Mouse (Mus musculus): ENCODE measurements around the gene Alpi.

DNA sequence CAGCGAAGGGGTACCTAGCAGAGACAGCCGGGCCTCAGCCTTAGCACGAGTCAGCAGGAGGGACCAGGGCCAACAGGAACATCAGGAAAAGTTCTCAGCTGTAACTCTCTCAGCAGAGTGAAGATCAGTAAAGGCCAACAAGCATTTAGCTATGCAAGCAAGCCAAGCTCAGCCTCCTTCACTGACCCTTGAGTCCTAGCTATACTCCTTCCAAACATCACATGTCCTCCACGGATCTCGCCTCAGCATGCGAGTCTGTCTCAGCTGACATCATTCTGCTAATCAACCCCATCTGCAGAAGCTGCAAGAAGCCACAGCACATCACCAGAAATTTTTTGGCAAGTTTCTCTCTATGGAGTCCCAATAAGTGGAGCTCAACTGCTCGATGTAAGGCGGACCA is 27.6 kb downstream of the Alpi start:
- no peak for TF ChIP-seq CHD1 (IDR thresholded peaks at IDR 0.05; ENCODE audit: low read depth, low read length)
- no peak for TF ChIP-seq MAZ (IDR thresholded peaks at IDR 0.05; ENCODE audit: low read depth, low read length)
- TF ChIP-seq CTCF (IDR thresholded peaks at IDR 0.05 in 2 of 3, conservative IDR thresholded peaks at IDR 0.05 in 1 of 3; ENCODE audit: control insufficient read depth in 1 of 3, insufficient read depth in 1 of 3, low read depth in 2 of 3, low read length in 3 of 3, poor library complexity in 1 of 3, severe bottlenecking in 1 of 3), result no peak
- TF ChIP-seq TAL1 (IDR thresholded peaks at IDR 0.05; ENCODE audit: low read length), result no peak
- TF ChIP-seq MXI1 (IDR thresholded peaks at IDR 0.05; ENCODE audit: low read depth, low read length), result no peak
- TF ChIP-seq ZC3H11A (IDR thresholded peaks at IDR 0.05; ENCODE audit: low read depth, low read length), result no peak
- no peak for TF ChIP-seq MYC (IDR thresholded peaks at IDR 0.05; ENCODE audit: low read depth, low read length)
- TF ChIP-seq GATA1 (IDR thresholded peaks at IDR 0.05; ENCODE audit: low read depth, low read length), result no peak

Measured in MEL (cell line).